Mouse (Mus musculus): ENCODE results near the gene Sept7. TPM values are rescaled to one million over a fixed set of nuclear protein-coding genes. Genes with fewer than 3 reads are reported as not detected.

Sept7 gene
- total and polyA plus RNA-seq, 2 experiments from 2014 or later, result 126 to 215 TPM

DNA sequence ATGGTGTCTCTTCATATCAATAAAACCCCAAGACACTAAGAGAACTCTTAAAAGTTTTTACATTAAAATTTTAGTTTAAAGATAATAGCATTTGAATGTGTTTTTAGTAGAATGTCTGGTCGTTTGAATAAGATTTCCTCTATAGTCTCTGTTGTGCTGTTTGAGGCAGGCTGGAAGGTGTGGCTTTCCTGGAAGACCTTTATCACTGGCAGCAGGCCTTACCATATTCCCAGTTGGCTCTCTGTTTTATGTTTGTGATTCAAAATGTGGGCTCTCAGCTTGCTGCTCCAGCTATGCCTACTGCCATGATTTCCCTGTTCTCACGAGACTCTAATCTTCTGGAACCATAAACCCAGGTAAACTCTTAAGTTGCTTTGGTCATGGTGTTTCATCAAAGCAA, 15.3 kb downstream of the Sept7 start:
- Histone ChIP-seq H3K9ac (replicated peaks; ENCODE audit: low read depth, low read length) (no peak overlapping the region), H3K27ac (ENCODE audit: low read depth) (no peak overlapping the region), H3K4me3 (ENCODE audit: low read depth, low read length) (no peak overlapping the region), H3K9me3 (replicated peaks; ENCODE audit: control insufficient read depth, low read length) (no peaks in the 10 kb centered on the region), H3K36me3 (replicated peaks; ENCODE audit: control insufficient read depth, insufficient read depth, low read length) (peaks cover 35% of the 10 kb centered on the region), H3K4me1 (ENCODE audit: control insufficient read depth, insufficient read depth) (no peaks in the 10 kb centered on the region), H3K4me2 (ENCODE audit: low read depth, low read length) (no peak overlapping the region), H3K27me3 (ENCODE audit: control insufficient read depth, insufficient read depth, low read length) (no peaks in the 10 kb centered on the region)
- no peak for DNase-seq (ENCODE audit: low spot score)
- WGBS, result 72% methylated on average over 2 of the region's 2 CpGs
- no peak for TF ChIP-seq CTCF (IDR thresholded peaks at IDR 0.05; ENCODE audit: low read depth)
- no peak for TF ChIP-seq EP300 (IDR thresholded peaks at IDR 0.05; ENCODE audit: low read depth)
- no peak for ATAC-seq (ENCODE audit: insufficient read depth, low read depth)

DNA sequence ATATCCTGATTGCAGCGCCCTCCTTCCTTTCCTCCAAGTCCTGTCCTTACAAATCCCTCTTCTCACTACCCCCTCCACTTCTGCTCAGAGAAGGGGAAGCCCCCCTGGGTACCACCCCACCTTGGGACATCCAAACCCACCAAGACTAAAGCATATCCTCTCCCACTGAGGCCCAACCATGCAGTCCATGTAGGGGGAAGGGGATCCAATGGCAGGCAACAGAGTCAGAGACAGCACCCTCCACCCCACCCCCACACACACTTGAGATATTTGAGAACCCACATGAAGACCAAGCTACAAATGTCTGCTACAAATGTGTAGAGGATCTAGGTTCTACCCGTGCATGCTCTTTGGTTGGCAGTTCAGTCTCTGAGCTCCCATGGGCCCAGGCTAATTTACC, 19.7 kb downstream of the Sept7 start:
- no peak overlapping the region for H3K4me2 ChIP-seq (ENCODE audit: low read depth, low read length)
- H3K4me1 ChIP-seq (ENCODE audit: control insufficient read depth, insufficient read depth), result no peaks in the 10 kb centered on the region
- H3K27me3 ChIP-seq (ENCODE audit: control insufficient read depth, insufficient read depth, low read length), result no peaks in the 10 kb centered on the region
- DNase-seq (ENCODE audit: low spot score), result no peak
- no peak overlapping the region for H3K27ac ChIP-seq (ENCODE audit: low read depth)
- TF ChIP-seq EP300 (IDR thresholded peaks at IDR 0.05; ENCODE audit: low read depth) (no peak), CTCF (IDR thresholded peaks at IDR 0.05; ENCODE audit: low read depth) (no peak)
- WGBS, result 93% methylated on average over 2 of the region's 2 CpGs
- no peak overlapping the region for H3K4me3 ChIP-seq (ENCODE audit: low read depth, low read length)
- no peaks in the 10 kb centered on the region for H3K9me3 ChIP-seq (replicated peaks; ENCODE audit: control insufficient read depth, low read length)
- peaks cover 28% of the 10 kb centered on the region for H3K36me3 ChIP-seq (replicated peaks; ENCODE audit: control insufficient read depth, insufficient read depth, low read length)
- H3K9ac ChIP-seq (replicated peaks; ENCODE audit: low read depth, low read length), result no peak overlapping the region
- ATAC-seq (ENCODE audit: insufficient read depth, low read depth), result no peak

DNA sequence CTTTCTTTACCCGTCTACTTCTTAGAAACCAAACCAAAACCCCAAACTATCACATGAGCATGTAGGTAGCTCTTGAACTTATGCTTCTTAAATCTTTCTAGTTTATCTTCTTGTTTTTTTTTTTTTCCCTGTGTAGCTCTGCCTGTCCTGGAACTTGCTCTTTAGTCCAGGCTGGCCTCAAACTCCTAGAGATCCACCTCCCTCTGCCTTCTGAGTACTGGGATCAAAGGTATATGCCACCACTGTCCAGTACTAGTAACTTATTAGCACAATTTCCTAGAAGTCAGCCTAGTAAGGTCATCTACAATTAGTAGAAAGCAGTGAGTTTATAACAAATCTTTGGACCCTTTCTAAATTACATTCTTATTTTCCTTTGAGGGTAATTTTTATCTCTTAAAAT, 37.6 kb downstream of the Sept7 start:
- Histone ChIP-seq H3K4me2 (ENCODE audit: low read depth, low read length) (no peak overlapping the region), H3K27me3 (ENCODE audit: control insufficient read depth, insufficient read depth, low read length) (no peaks in the 10 kb centered on the region), H3K27ac (ENCODE audit: low read depth) (no peak overlapping the region), H3K9me3 (replicated peaks; ENCODE audit: control insufficient read depth, low read length) (no peaks in the 10 kb centered on the region), H3K36me3 (replicated peaks; ENCODE audit: control insufficient read depth, insufficient read depth, low read length) (peaks cover 41% of the 10 kb centered on the region), H3K4me1 (ENCODE audit: control insufficient read depth, insufficient read depth) (no peaks in the 10 kb centered on the region), H3K4me3 (ENCODE audit: low read depth, low read length) (no peak overlapping the region), H3K9ac (replicated peaks; ENCODE audit: low read depth, low read length) (no peak overlapping the region)
- 83% methylated on average over 1 of the region's 1 CpGs for WGBS
- no peak for DNase-seq (ENCODE audit: low spot score)
- no peak for ATAC-seq (ENCODE audit: insufficient read depth, low read depth)
- TF ChIP-seq EP300 (IDR thresholded peaks at IDR 0.05; ENCODE audit: low read depth) (no peak), CTCF (IDR thresholded peaks at IDR 0.05; ENCODE audit: low read depth) (no peak)

DNA sequence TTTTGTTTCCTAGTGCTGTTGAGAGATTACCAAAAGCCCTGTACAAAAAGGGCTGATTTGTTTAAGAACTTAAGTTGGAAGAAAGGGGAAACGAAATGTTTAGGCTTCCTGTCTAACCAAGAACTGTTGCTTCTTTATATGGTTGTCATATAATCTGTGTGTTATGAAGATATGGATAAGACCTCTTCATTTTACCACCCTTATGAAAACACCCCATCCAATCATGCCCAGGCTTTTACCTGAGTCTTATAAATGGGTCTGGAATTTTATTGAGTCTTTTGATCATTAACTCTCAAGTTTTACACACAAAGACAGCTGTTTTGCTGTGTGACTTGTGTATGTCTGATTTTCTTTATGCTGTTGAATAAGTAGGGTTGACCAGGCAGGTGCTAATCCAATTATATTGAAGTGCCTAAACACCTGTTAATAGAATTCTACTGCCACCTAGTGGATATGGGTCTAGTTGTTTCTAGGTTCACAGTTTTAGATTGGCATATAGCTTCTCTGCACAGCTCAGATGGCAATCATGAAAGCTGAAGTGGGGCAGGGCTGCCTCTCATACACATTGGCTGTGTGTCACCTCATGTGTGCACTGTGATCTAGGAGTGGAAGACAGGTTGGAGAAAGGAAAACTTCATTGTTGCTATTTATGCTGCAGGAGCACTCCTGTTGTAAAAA, 57.4 kb downstream of the Sept7 start:
- Histone ChIP-seq H3K4me2 (ENCODE audit: low read depth, low read length) (no peak overlapping the region), H3K27me3 (ENCODE audit: control insufficient read depth, insufficient read depth, low read length) (no peaks in the 10 kb centered on the region), H3K9ac (replicated peaks; ENCODE audit: low read depth, low read length) (no peak overlapping the region), H3K4me1 (ENCODE audit: control insufficient read depth, insufficient read depth) (no peaks in the 10 kb centered on the region; the same call in 1 of the 2 replicates), H3K27ac (ENCODE audit: low read depth) (no peak overlapping the region), H3K4me3 (ENCODE audit: low read depth, low read length) (no peak overlapping the region), H3K36me3 (replicated peaks; ENCODE audit: control insufficient read depth, insufficient read depth, low read length) (peaks cover 40% of the 10 kb centered on the region), H3K9me3 (replicated peaks; ENCODE audit: control insufficient read depth, low read length) (no peaks in the 10 kb centered on the region)
- WGBS, result 70% methylated on average over 1 of the region's 1 CpGs
- TF ChIP-seq EP300 (IDR thresholded peaks at IDR 0.05; ENCODE audit: low read depth), result no peak
- TF ChIP-seq CTCF (IDR thresholded peaks at IDR 0.05; ENCODE audit: low read depth), result peak; percentile 77
- peak; percentile 77 for ATAC-seq (ENCODE audit: insufficient read depth, low read depth)
- peak; percentile 73 for DNase-seq (ENCODE audit: low spot score)

DNA sequence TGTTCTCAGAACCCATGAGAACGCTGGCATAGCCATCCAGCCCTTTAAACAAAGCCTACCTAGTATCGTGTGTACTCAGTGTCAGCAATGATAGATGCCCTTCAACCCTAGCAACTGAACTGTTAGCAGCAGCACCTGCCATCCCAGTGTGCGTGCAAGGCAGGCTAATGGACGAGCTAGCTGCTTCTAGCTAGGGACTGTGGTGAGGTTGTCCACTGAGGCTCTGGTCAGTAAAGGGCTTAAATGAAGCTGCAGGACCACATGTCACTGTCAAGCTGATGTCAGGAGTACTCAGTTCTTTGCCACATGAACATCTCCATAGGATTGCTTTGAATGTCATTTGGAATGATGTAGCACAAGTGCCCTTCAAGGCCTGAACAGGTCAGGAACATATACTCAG, 62.1 kb downstream of the Sept7 start:
- H3K9me3 ChIP-seq (replicated peaks; ENCODE audit: control insufficient read depth, low read length), result no peaks in the 10 kb centered on the region

More for the DNA sequence above, 62.1 kb downstream of the Sept7 start:
- Histone ChIP-seq H3K27me3 (ENCODE audit: control insufficient read depth, insufficient read depth, low read length) (no peaks in the 10 kb centered on the region), H3K36me3 (replicated peaks; ENCODE audit: control insufficient read depth, insufficient read depth, low read length) (peaks cover 12% of the 10 kb centered on the region), H3K4me3 (ENCODE audit: low read depth, low read length) (no peak overlapping the region), H3K4me2 (ENCODE audit: low read depth, low read length) (no peak overlapping the region), H3K4me1 (ENCODE audit: control insufficient read depth, insufficient read depth) (no peaks in the 10 kb centered on the region; the same call in 1 of the 2 replicates), H3K27ac (ENCODE audit: low read depth) (no peak overlapping the region), H3K9ac (replicated peaks; ENCODE audit: low read depth, low read length) (no peak overlapping the region)
- WGBS, result 85% methylated on average over 4 of the region's 4 CpGs
- DNase-seq (ENCODE audit: low spot score) (no peak), ATAC-seq (ENCODE audit: insufficient read depth, low read depth) (no peak)
- no peak for TF ChIP-seq CTCF (IDR thresholded peaks at IDR 0.05; ENCODE audit: low read depth)
- TF ChIP-seq EP300 (IDR thresholded peaks at IDR 0.05; ENCODE audit: low read depth), result no peak

Measured in heart, postnatal 0 days (tissue).